Mouse (Mus musculus) liver, embryonic 14.5 days (tissue): ENCODE data around the gene Mms19. TPM values are rescaled to one million over a fixed set of nuclear protein-coding genes. Genes with fewer than 3 reads are reported as not detected.

Experiments
- ATAC-seq: fragments of 200-750 bp; cut with Nextera tagmentation; 2 replicates; pipeline ENCODE4 v1.8.0; 2017; ENCODE audit warnings: moderate number of reproducible peaks, mild to moderate bottlenecking, moderate library complexity; ENCODE audit not compliant: insufficient read depth
- DNase-seq, 3 experiments: peaks; one replicate each; pipeline ENCODE4 v3.0.0-alpha.2; 2012 to 2013; ENCODE audit warnings: low read depth in 3 of 3, low spot score in 3 of 3
- H3K27ac ChIP-seq: fragments of 300-500 bp; sonication (generic); 2 replicates; pipeline ENCODE4 v1.5.1; 2014; ENCODE audit warnings: moderate library complexity, mild to moderate bottlenecking, control low read depth, inconsistent platforms
- H3K27me3 ChIP-seq: fragments of 300-500 bp; sonication (generic); 2 replicates; pipeline ENCODE4 v1.6.1; 2014; ENCODE audit warnings: mild to moderate bottlenecking, low read length, moderate library complexity; ENCODE audit not compliant: control insufficient read depth, insufficient read depth
- H3K36me3 ChIP-seq: fragments of 300-500 bp; sonication (generic); replicated peaks from 2 replicates; pipeline ENCODE4 v1.6.1; 2014; ENCODE audit warnings: low read depth; ENCODE audit not compliant: control insufficient read depth, insufficient read depth
- H3K4me1 ChIP-seq, 2 experiments: fragments of 200-500 bp in 1 of 2; fragments of 300-500 bp in 1 of 2; sonication (generic) in 1 of 2; replicated peaks; 2 replicates each; pipeline ENCODE4 v1.6.1; 2012 to 2014; ENCODE audit warnings: antibody characterized with exemption in 1 of 2, inconsistent platforms in 1 of 2, low read length in 1 of 2; ENCODE audit not compliant: control insufficient read depth in 2 of 2, insufficient read depth in 2 of 2
- H3K4me2 ChIP-seq: fragments of 300-500 bp; sonication (generic); 2 replicates; pipeline ENCODE4 v1.6.1; 2014; ENCODE audit warnings: low read depth, mild to moderate bottlenecking, control low read depth, moderate library complexity
- H3K4me3 ChIP-seq, 2 experiments: fragments of 200-500 bp in 1 of 2; fragments of 300-500 bp in 1 of 2; sonication (generic) in 1 of 2; 2 replicates each; pipeline ENCODE4 v1.5.1; 2012 to 2014; ENCODE audit warnings: low read depth in 2 of 2, low read length in 2 of 2, mild to moderate bottlenecking in 2 of 2, control low read depth in 1 of 2, inconsistent platforms in 1 of 2, moderate library complexity in 1 of 2; ENCODE audit not compliant: insufficient read depth in 1 of 2
- H3K9ac ChIP-seq: fragments of 300-500 bp; sonication (generic); replicated peaks from 2 replicates; pipeline ENCODE4 v1.6.1; 2014; ENCODE audit warnings: mild to moderate bottlenecking, control low read depth, moderate library complexity
- H3K9me3 ChIP-seq: fragments of 300-500 bp; sonication (generic); 2 replicates; pipeline ENCODE4 v1.6.1; 2016; ENCODE audit warnings: low read length, mixed read lengths; ENCODE audit not compliant: control insufficient read depth
- CTCF ChIP-seq: IDR thresholded peaks from 2 replicates; pipeline ENCODE4 v1.5.1; 2016; ENCODE audit warnings: antibody characterized with exemption, low read depth, control low read depth
- EP300 ChIP-seq: IDR thresholded peaks from 2 replicates; pipeline ENCODE4 v1.6.1; 2016; ENCODE audit warnings: antibody characterized with exemption, low read depth
- WGBS: fragments of 180-500 bp; shearing (Covaris S2); extraction: QIAGEN DNeasy Blood & Tissue Kit; methylation state at CpG from one replicate; pipeline ENCODE4 v1.1.7; 2014; ENCODE audit not compliant: insufficient replicate concordance; 5-methylcytosine and 5-hydroxymethylcytosine counted together
- polyA plus RNA-seq, 2 experiments: library from polyadenylated mRNA; depleted of rRNA in 1 of 2; stranded (reverse) in 1 of 2; unstranded in 1 of 2; fragments of >200 nt; fragmentation: Nextera tagmentation in 1 of 2; extraction: Ambion mirVana in 1 of 2; gene quantifications; 2 replicates each; pipeline versions ENCODE4 v1.2.1 to v1.2.3; 2012 to 2014

Mms19 gene
- polyA plus RNA-seq, 2 experiments = 10.8 to 18.2 TPM

GRCm38 (mm10) chr19:42019011-42019522 is 38.1 kb upstream of the Mms19 start:
- Histone ChIP-seq H3K36me3 (no peaks in the 10 kb centered on the region), H3K9me3 (no peaks in the 10 kb centered on the region), H3K4me1 (no peaks in the 10 kb centered on the region; a peak in 1 of 4 replicates), H3K4me3 (no peak overlapping the region), H3K4me2 (no peak overlapping the region), H3K9ac (no peak overlapping the region), H3K27ac (no peak overlapping the region), H3K27me3 (no peaks in the 10 kb centered on the region)
- WGBS = 38% methylated on average over 4 of the region's 4 CpGs
- TF ChIP-seq EP300 (no peak), CTCF (no peak)
- no peak for DNase-seq
- no peak for ATAC-seq

GRCm38 (mm10) chr19:42017399-42018247 is 36.7 kb upstream of the Mms19 start:
- no peak for DNase-seq
- Histone ChIP-seq H3K36me3 (no peaks in the 10 kb centered on the region), H3K9ac (no peak overlapping the region), H3K27ac (no peak overlapping the region), H3K4me3 (no peak overlapping the region), H3K27me3 (no peaks in the 10 kb centered on the region), H3K4me1 (no peaks in the 10 kb centered on the region; a peak in 1 of 4 replicates), H3K9me3 (no peaks in the 10 kb centered on the region), H3K4me2 (no peak overlapping the region)
- TF ChIP-seq EP300 = no peak
- no peak for TF ChIP-seq CTCF
- WGBS = 31% methylated on average over 8 of the region's 8 CpGs
- ATAC-seq = 0 out of 2 replicates have a peak, but pooled peaks have one; percentile 23

- H3K36me3 ChIP-seq = no peaks in the 10 kb centered on the region
- TF ChIP-seq CTCF (no peak), EP300 (no peak)
- H3K4me2 ChIP-seq = no peak overlapping the region
- no peak overlapping the region for H3K4me3 ChIP-seq
- no peaks in the 10 kb centered on the region for H3K9me3 ChIP-seq
- no peaks in the 10 kb centered on the region; a peak in 1 of 4 replicates for H3K4me1 ChIP-seq
- DNase-seq (no peak), ATAC-seq (no peak)
- no peak overlapping the region for H3K9ac ChIP-seq
- no peak overlapping the region for H3K27ac ChIP-seq
- WGBS = 64% methylated on average over 5 of the region's 5 CpGs
- H3K27me3 ChIP-seq = no peaks in the 10 kb centered on the region
Measured at GRCm38 (mm10) chr19:42016840-42017239, 35.9 kb upstream of the Mms19 start.

- TF ChIP-seq EP300 (no peak), CTCF (no peak)
- no peak for ATAC-seq
- H3K27ac ChIP-seq = no peak overlapping the region
Measured at GRCm38 (mm10) chr19:42016251-42016650, 35.3 kb upstream of the Mms19 start.

GRCm38 (mm10) chr19:42015001-42015400 is 34.0 kb upstream of the Mms19 start:
- DNase-seq (no peak), ATAC-seq (no peak)
- H3K9me3 ChIP-seq = no peaks in the 10 kb centered on the region
- H3K27me3 ChIP-seq = no peaks in the 10 kb centered on the region
- H3K4me1 ChIP-seq = no peaks in the 10 kb centered on the region; a peak in 1 of 4 replicates
- no peak for TF ChIP-seq CTCF
- no peak for TF ChIP-seq EP300
- H3K4me3 ChIP-seq = no peak overlapping the region
- H3K9ac ChIP-seq = no peak overlapping the region
- H3K27ac ChIP-seq = no peak overlapping the region
- WGBS = 55% methylated on average over 6 of the region's 6 CpGs
- H3K36me3 ChIP-seq = no peaks in the 10 kb centered on the region
- no peak overlapping the region for H3K4me2 ChIP-seq

More at GRCm38 (mm10) chr19:42016251-42016650, 35.3 kb upstream of the Mms19 start:
- no peak overlapping the region for H3K9ac ChIP-seq
- no peaks in the 10 kb centered on the region for H3K36me3 ChIP-seq
- H3K4me1 ChIP-seq = no peaks in the 10 kb centered on the region; a peak in 1 of 4 replicates
- no peak for DNase-seq
- no peaks in the 10 kb centered on the region for H3K27me3 ChIP-seq
- no peaks in the 10 kb centered on the region for H3K9me3 ChIP-seq
- WGBS = 53% methylated on average over 4 of the region's 4 CpGs
- H3K4me2 ChIP-seq = no peak overlapping the region
- H3K4me3 ChIP-seq = no peak overlapping the region
